Mouse (Mus musculus) liver, embryonic 13.5 days (tissue): ENCODE results near the gene Trpv6. TPM values are rescaled to one million over a fixed set of nuclear protein-coding genes. Genes with fewer than 3 reads are reported as not detected.
A peak's percentile ranks its signal among the peaks of the same experiment; 100 is the strongest.

Experiments used
- ATAC-seq: fragments of 200-750 bp; cut with Nextera tagmentation; 2 replicates; pipeline ENCODE4 v1.8.0; 2017; ENCODE audit warnings: low read depth, mild to moderate bottlenecking, moderate number of reproducible peaks, moderate library complexity
- DNase-seq: peaks from one replicate; pipeline ENCODE4 v3.0.0; 2022
- H3K27ac ChIP-seq: fragments of 300-500 bp; sonication (generic); 2 replicates; pipeline ENCODE4 v1.5.1; 2015; ENCODE audit warnings: moderate library complexity, mild to moderate bottlenecking, inconsistent platforms
- H3K27me3 ChIP-seq: fragments of 300-500 bp; sonication (generic); 2 replicates; pipeline ENCODE4 v1.6.1; 2015; ENCODE audit warnings: mild to moderate bottlenecking, inconsistent platforms
- H3K36me3 ChIP-seq: fragments of 300-500 bp; sonication (generic); 2 replicates; pipeline ENCODE4 v1.6.1; 2015; ENCODE audit warnings: mild to moderate bottlenecking, inconsistent platforms
- H3K4me1 ChIP-seq: fragments of 300-500 bp; sonication (generic); replicated peaks from 2 replicates; pipeline ENCODE4 v1.6.1; 2015; ENCODE audit warnings: inconsistent platforms
- H3K4me2 ChIP-seq: fragments of 300-500 bp; sonication (generic); 2 replicates; pipeline ENCODE4 v1.6.1; 2015; ENCODE audit warnings: inconsistent platforms, mild to moderate bottlenecking, moderate library complexity
- H3K4me3 ChIP-seq: fragments of 300-500 bp; sonication (generic); replicated peaks from 2 replicates; pipeline ENCODE4 v1.5.1; 2015; ENCODE audit warnings: mild to moderate bottlenecking, inconsistent platforms
- H3K9ac ChIP-seq: fragments of 300-500 bp; sonication (generic); 2 replicates; pipeline ENCODE4 v1.6.1; 2015; ENCODE audit warnings: mild to moderate bottlenecking, inconsistent platforms
- H3K9me3 ChIP-seq: fragments of 300-500 bp; sonication (generic); replicated peaks from 2 replicates; pipeline ENCODE4 v1.6.1; 2016; ENCODE audit warnings: inconsistent platforms
- WGBS: fragments of 180-500 bp; shearing (Covaris S2); methylation state at CpG from one replicate; pipeline ENCODE4 v1.1.7; 2015; ENCODE audit not compliant: insufficient replicate concordance; 5-methylcytosine and 5-hydroxymethylcytosine counted together
- polyA plus RNA-seq: library from polyadenylated mRNA; unstranded; fragments of >200 nt; fragmentation: Nextera tagmentation; extraction: Ambion mirVana; gene quantifications from 2 replicates; pipeline ENCODE4 v1.2.1, GENCODE M21; 2015

The Trpv6 gene
- polyA plus RNA-seq, 1 experiment from 2014 or later = 0.08 TPM

DNA sequence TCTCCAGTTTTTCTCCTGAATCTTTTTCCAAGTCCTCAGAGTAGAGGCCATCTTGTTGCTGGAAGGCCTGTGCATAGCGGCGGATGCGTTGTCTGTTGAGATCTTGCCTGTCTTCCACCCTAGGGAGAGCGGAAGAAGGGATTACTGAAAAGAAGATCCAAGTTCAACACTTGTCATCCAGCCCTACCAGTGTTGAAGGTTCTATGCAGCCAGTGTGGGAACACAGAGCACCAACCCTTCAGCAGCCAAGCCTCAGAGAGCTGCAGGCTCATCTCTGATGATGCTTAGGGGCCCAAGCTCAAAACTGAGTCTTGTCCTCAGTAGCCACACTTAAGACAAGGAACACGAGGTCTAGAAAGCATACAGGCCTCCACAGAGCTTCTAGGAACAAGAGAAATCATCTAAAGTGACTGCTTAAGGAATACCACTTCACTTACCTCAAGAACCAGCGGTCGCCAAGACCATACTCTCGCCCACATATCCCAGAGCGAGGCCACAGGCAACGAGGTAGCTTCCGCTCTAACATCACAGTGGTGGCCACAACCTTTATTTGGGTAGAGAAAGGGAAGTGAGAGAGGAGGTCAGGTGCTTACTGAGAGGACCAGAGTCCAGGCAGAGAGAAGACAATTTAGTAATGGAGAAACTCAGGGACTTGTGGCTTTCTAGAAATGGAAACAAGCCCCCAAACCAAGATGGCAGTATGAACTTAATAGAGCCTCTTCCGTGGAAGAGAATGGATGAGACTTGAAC, 14.8 kb downstream of the Trpv6 start:
- Histone ChIP-seq H3K9ac (no peak overlapping the region), H3K9me3 (no peaks in the 10 kb centered on the region), H3K4me2 (no peak overlapping the region), H3K27ac (no peak overlapping the region), H3K4me1 (no peaks in the 10 kb centered on the region), H3K4me3 (no peak overlapping the region), H3K27me3 (no peaks in the 10 kb centered on the region), H3K36me3 (no peaks in the 10 kb centered on the region)
- ATAC-seq (no peak), DNase-seq (no peak)
- WGBS = 76% methylated on average over 12 of the region's 12 CpGs

DNA sequence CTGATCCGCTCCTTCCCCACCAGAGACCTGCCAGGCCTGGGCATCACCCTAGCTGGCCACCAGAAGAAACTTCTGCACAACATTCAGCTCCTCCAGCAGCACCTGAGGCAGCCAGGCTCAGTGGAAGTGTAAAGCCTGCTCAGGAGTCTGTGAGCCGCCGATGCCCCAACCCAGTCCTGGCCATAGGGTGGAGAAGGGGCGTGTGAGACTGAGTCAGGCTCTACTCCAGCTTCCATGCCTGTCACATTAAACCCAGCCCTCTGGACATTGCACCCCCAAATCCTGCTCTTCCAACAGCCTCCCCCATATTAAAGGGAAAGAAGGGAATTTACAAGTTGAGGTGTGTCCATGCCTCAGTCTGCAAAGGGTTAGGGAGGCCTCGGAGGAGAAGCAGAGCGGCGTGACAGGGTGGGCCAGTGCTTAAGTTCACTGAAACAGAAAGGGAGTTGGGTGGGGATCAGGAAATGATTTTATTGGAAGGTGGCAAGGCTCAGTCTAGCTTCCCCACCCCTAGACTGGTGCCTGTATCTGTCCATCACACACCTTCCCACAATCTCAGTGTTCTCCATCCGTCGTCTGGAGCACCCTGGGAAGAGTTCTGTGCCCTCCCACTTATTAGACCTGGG, 15.9 kb downstream of the Trpv6 start:
- H3K27me3 ChIP-seq = no peaks in the 10 kb centered on the region
- H3K9ac ChIP-seq = no peak overlapping the region
- H3K4me3 ChIP-seq = no peak overlapping the region
- no peaks in the 10 kb centered on the region for H3K4me1 ChIP-seq
- no peak overlapping the region for H3K27ac ChIP-seq
- 80% methylated on average over 9 of the region's 9 CpGs for WGBS
- no peak for ATAC-seq
- no peak overlapping the region for H3K4me2 ChIP-seq
- H3K36me3 ChIP-seq = no peaks in the 10 kb centered on the region
- no peaks in the 10 kb centered on the region for H3K9me3 ChIP-seq
- no peak for DNase-seq

DNA sequence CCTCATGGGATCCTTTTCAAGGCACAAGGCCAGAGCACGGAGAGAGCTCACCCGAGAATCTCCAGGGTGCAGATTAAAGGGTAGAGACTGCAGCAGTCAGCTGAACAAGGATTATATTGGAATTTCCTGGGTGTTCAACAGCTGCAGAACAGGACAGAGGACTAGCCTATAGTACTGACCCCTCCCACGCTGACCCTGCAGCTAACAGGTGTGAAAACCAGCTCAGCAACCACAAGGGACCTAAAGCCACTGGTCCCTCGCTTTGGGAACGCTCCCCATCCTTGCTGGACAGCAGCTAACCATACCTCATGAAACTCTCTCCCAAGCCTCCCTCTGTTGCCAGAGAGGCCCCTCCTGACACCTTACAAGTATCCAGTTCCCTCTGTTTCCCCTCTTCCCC, 28.6 kb downstream of the Trpv6 start:
- Histone ChIP-seq H3K9me3 (no peaks in the 10 kb centered on the region), H3K36me3 (no peaks in the 10 kb centered on the region), H3K9ac (no peak overlapping the region), H3K27ac (no peak overlapping the region), H3K27me3 (peaks cover 30% of the 10 kb centered on the region), H3K4me3 (no peak overlapping the region), H3K4me2 (no peak overlapping the region), H3K4me1 (peaks cover 10% of the 10 kb centered on the region)
- 60% methylated on average over 5 of the region's 5 CpGs for WGBS
- ATAC-seq (no peak), DNase-seq (no peak)

DNA sequence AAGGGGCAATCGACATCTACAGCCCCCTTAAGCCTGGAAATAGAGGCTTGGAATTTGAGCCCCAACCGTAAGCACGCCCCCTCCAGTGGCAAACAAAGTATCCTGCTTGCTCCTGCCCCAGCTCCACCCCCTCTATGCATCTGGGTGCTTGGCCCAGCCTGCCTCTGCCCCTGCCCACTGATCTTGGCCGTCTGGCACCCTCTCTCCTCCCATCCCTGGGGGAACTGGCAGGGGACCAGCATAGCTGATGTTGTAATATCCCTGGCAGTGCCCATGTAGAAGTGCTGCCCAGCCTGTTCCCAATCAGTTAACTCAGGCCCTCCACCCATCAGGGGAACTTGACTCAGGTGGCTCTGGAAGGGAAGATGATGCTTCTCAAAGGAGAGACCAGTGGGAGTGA, 30.0 kb downstream of the Trpv6 start:
- WGBS = 21% methylated on average over 4 of the region's 4 CpGs
- Histone ChIP-seq H3K4me1 (peaks cover 10% of the 10 kb centered on the region), H3K4me2 (peak overlapping the region; percentile 77; the same call in 1 of the 2 replicates), H3K27ac (no peak overlapping the region), H3K27me3 (peaks cover 30% of the 10 kb centered on the region), H3K4me3 (no peak overlapping the region), H3K9ac (no peak overlapping the region), H3K9me3 (no peaks in the 10 kb centered on the region), H3K36me3 (no peaks in the 10 kb centered on the region)
- DNase-seq (no peak), ATAC-seq (no peak)

DNA sequence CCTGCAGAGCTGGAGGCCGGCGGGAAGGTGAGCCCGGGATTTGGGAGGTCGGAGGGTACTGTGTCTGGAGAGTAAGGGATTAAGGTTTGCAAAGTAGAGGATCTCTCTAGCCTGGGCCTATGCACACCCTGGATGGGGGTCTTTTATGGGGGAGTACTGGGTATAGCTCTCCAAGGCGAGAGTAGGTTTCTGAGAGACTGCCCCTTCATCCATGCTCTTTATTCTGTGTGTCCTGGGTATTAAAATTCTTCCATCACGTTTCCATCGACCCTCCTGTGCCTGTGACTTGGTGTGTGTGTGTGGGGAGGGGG, 30.5 kb downstream of the Trpv6 start:
- Histone ChIP-seq H3K27ac (no peak overlapping the region), H3K9me3 (no peaks in the 10 kb centered on the region), H3K4me2 (peak overlapping the region; percentile 77), H3K9ac (peak overlapping the region; percentile 61), H3K36me3 (no peaks in the 10 kb centered on the region), H3K27me3 (peaks cover 30% of the 10 kb centered on the region), H3K4me3 (peak overlapping the region; percentile 66), H3K4me1 (peaks cover 10% of the 10 kb centered on the region)
- 6% methylated on average over 7 of the region's 7 CpGs for WGBS
- no peak for ATAC-seq
- DNase-seq = no peak

DNA sequence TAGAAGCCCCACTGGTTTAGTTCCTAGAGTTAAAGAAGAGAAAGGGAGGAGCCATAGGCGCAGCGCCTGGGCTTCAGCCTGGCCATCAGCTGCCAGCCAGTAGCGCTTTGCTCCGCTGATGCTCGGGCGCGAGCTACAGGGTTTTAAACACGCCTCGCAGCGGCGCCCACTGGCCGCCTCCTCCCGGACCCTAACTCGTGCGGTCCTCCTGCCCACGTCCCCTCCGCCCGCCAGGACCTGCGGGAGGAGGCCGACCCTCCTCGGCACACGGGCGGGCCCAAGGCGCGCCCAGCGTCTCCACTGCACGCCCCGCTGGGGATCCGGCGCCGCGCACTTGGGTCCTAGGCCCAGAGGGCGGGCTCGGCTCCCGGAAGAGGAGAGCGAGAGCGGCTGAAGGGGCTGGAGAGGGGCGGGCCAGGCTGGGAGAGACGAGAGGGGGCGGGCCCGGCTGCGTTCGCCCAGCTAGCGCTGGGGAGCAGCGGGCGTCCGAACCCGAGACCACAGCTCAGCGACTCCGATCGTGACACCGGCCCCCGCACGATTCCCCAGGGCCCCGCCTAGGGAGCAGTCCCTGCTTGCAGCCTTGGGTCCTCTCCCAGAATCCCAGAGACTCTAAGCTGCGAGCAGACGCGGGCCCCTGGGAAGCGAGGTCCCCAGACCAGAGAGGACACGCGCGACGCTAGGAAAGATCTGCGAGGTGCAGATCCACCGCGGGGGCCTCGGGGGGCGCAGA, 31.0 kb downstream of the Trpv6 start, which contains the start of gene Ephb6:
Ephb6 (plus strand) TSS at position 422 of the 733 bp plus-strand sequence.
- no peaks in the 10 kb centered on the region for H3K36me3 ChIP-seq
- H3K27ac ChIP-seq = no peak within 1 kb of the TSS
- H3K4me2 ChIP-seq = peak within 1 kb of the TSS; percentile 77
- peaks cover 10% of the 10 kb centered on the region for H3K4me1 ChIP-seq
- peak within 1 kb of the TSS; percentile 66 for H3K4me3 ChIP-seq
- DNase-seq (peak; percentile 43), ATAC-seq (peak; percentile 93)
- peak within 1 kb of the TSS; percentile 61 for H3K9ac ChIP-seq
- no peaks in the 10 kb centered on the region for H3K9me3 ChIP-seq
- peaks cover 30% of the 10 kb centered on the region for H3K27me3 ChIP-seq
- whole genome bisulfite sequencing = under 1% methylated on average over 67 of the region's 68 CpGs

DNA sequence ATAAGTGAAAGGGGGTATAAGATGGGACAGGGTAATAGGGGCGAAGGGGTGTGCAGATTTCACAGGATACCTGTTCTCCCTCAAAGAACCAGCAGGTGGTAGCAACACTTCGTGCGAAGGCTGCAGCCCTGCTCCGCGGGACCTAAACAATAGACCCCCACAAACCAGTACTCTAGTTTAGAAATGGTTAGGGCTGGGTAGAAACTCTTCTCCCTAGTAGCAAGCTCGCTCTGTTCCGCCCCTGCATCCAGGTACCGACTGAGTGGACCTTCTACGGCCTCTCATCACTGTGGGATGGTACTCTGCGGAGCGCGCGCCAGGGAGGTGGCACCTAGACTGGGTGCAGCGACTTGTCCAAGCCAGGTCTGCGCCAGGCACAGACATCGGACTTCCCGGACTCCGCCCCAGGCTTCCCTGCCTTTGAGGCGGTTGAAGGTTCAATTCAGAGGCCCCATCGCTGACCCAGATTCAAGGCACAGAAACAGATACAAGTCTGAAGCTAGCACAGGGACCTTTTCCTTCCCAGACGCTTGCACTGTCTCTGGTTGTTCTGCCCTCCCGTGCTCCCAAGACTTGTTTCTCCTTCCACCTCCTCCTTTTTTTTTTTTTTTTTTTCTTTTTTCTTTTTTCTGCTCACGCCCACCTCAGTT, 31.7 kb downstream of the Trpv6 start:
- Histone ChIP-seq H3K4me1 (peaks cover 10% of the 10 kb centered on the region), H3K4me3 (peak overlapping the region; percentile 66), H3K27ac (no peak overlapping the region), H3K36me3 (no peaks in the 10 kb centered on the region), H3K27me3 (peaks cover 30% of the 10 kb centered on the region), H3K9ac (peak overlapping the region; percentile 61), H3K9me3 (no peaks in the 10 kb centered on the region), H3K4me2 (peak overlapping the region; percentile 77)
- DNase-seq (peak; percentile 37), ATAC-seq (peak; percentile 45; the same call in 1 of the 2 replicates)
- WGBS = under 1% methylated on average over 23 of the region's 23 CpGs

DNA sequence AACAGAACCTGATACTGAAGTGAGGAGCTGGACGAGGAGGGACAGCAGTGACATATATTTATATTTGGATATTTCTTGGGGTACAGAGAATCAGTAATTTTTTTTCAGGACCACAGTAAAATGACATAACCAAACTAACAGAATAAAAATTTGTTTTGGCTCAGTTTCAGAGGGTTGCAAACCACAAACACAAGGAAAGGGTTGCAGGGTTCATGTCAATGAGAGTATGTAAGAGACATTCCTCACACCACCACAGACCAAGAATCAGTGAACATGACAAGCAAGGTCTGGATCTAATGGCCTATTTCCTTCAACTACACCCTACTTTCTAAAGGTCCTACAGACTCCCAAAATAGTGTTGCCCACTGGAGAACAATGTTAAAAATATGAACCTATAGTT, 54.0 kb downstream of the Trpv6 start:
- H3K4me3 ChIP-seq = no peak overlapping the region
- no peak overlapping the region for H3K9ac ChIP-seq
- H3K27me3 ChIP-seq = no peaks in the 10 kb centered on the region
- ATAC-seq (no peak), DNase-seq (no peak)
- H3K27ac ChIP-seq = no peak overlapping the region
- no peaks in the 10 kb centered on the region for H3K9me3 ChIP-seq
- WGBS = 64% methylated on average over 1 of the region's 1 CpGs
- H3K36me3 ChIP-seq = no peaks in the 10 kb centered on the region
- no peak overlapping the region for H3K4me2 ChIP-seq
- no peaks in the 10 kb centered on the region for H3K4me1 ChIP-seq

DNA sequence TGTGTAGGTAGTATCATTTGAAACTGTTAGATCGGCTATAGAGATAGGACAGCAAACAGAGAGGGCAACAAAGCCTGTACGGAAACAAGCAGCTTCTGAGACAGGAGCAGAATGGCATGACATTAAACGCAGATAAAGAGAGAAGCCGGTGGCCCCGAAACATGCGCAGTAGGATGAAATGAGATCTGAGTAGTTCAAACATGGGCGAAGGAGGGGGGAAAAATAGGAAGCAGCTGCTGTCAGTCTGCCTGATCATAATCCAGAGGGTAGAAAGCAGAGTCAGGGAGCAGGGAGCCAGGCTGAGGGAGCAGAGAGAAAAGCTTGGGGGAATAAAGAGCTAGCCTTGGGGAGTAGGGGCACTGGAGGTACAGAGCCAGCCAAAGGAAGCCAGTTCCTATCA, 54.9 kb downstream of the Trpv6 start:
- 56% methylated on average over 7 of the region's 7 CpGs for WGBS
- DNase-seq (no peak), ATAC-seq (no peak)

DNA sequence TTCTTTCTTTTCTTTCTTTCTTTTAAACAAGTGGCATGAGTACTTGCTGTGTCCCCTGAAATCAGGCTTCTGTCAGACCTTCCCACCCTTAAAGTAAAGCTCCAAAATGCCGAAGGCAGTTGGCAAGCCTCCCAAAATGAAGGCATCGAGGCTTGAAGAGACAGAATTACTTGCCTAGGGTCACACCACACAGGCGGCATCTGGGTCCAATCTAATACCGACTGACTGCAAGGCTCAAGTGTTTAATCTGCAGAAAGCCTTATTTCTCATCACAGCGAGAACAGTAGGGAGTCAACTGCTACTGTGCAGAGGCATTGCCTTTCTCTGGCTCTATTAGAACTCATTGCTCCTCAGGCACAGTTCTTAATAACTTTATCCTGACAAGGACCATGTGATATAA, 58.9 kb downstream of the Trpv6 start:
- Histone ChIP-seq H3K4me2 (no peak overlapping the region), H3K27ac (no peak overlapping the region), H3K27me3 (no peaks in the 10 kb centered on the region), H3K4me3 (no peak overlapping the region), H3K9ac (no peak overlapping the region), H3K4me1 (no peaks in the 10 kb centered on the region), H3K36me3 (no peaks in the 10 kb centered on the region), H3K9me3 (no peaks in the 10 kb centered on the region)
- WGBS = 58% methylated on average over 5 of the region's 5 CpGs
- DNase-seq = no peak
- ATAC-seq = no peak

More for the DNA sequence above, 54.9 kb downstream of the Trpv6 start:
- Histone ChIP-seq H3K9ac (no peak overlapping the region), H3K4me2 (no peak overlapping the region), H3K4me3 (no peak overlapping the region), H3K36me3 (no peaks in the 10 kb centered on the region), H3K27me3 (no peaks in the 10 kb centered on the region), H3K4me1 (no peaks in the 10 kb centered on the region), H3K9me3 (no peaks in the 10 kb centered on the region), H3K27ac (no peak overlapping the region)

DNA sequence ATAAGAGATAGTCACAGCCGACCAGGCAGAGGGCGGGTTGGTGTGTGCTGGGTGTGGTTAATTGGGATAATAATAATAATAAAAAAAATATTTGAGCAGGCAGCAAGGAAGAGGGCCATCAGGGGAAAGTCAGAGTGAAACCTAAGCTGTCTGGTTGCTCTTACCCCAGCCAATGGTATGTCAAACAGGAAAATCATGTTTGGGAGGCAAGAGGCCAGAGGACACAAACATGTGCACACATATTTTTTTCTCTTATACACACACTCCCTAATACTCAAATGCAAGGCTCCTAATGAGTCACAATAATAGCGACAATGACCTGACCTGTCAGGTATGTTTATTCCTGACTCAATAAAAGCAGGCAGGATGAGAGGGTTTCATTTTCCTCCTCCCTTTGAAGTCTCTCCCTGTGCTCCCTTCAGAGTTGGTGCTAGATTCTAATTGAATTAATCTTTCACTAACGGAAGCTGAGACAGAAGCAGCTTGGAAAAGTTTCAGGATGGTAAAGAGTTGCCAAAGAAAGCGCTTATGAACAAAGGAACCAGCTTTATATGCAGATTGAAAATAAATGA, 59.6 kb downstream of the Trpv6 start:
- Histone ChIP-seq H3K36me3 (no peaks in the 10 kb centered on the region), H3K27ac (no peak overlapping the region), H3K9ac (no peak overlapping the region), H3K4me1 (no peaks in the 10 kb centered on the region), H3K4me2 (no peak overlapping the region), H3K27me3 (no peaks in the 10 kb centered on the region), H3K9me3 (no peaks in the 10 kb centered on the region), H3K4me3 (no peak overlapping the region)
- ATAC-seq (no peak), DNase-seq (no peak)
- 58% methylated on average over 5 of the region's 5 CpGs for WGBS
